In genomic region chr2:77527616-77528015, GRCm38 (mm10) we compare ENCODE assay signal across 27 mouse cellular contexts.
DNase-seq lines count a peak whose midpoint lies in the region; ATAC-seq lines count a peak whose summit lies in the region.
"Had no signal": no experiment of that assay in that cellular context is flagged by ENCODE, and none has a peak within 500 bp of the region (broad histone marks: within the 10 kb centered on the region; RNA-seq: fewer than 3 reads in every experiment).

No protein-coding gene starts in this region.

- no peak overlapping the region for H3K9ac ChIP-seq in heart, embryonic 15.5 days
- H3K9ac ChIP-seq in intestine, embryonic 15.5 days = no peak overlapping the region
- no peak overlapping the region for H3K9ac ChIP-seq in forebrain, embryonic 11.5 days (ENCODE audit: low read length)
- H3K9ac ChIP-seq: limb, embryonic 12.5 days; liver, embryonic 15.5 days; lung, embryonic 14.5 days had no signal

- 31% methylated on average over 6 of the region's 6 CpGs for WGBS in heart, embryonic 15.5 days
- 44% methylated on average over 6 of the region's 6 CpGs for WGBS in intestine, embryonic 15.5 days
- 85% methylated on average over 6 of the region's 6 CpGs for WGBS in forebrain, embryonic 11.5 days

- no peaks in the 10 kb centered on the region for H3K9me3 ChIP-seq in heart, embryonic 15.5 days (replicated peaks)
- no peaks in the 10 kb centered on the region for H3K9me3 ChIP-seq in intestine, embryonic 15.5 days
- H3K9me3 ChIP-seq in forebrain, embryonic 11.5 days (ENCODE audit: control insufficient read depth, low read length) = no peaks in the 10 kb centered on the region
- H3K9me3 ChIP-seq: limb, embryonic 12.5 days; liver, embryonic 15.5 days had no signal

- H3K27me3 ChIP-seq in heart, embryonic 15.5 days = no peaks in the 10 kb centered on the region
- H3K27me3 ChIP-seq in intestine, embryonic 15.5 days (replicated peaks) = no peaks in the 10 kb centered on the region
- H3K27me3 ChIP-seq in forebrain, embryonic 11.5 days (ENCODE audit: control insufficient read depth, insufficient read depth, low read length) = no peaks in the 10 kb centered on the region
- H3K27me3 ChIP-seq: limb, embryonic 12.5 days; liver, embryonic 15.5 days had no signal

- H3K36me3 ChIP-seq in heart, embryonic 15.5 days = no peaks in the 10 kb centered on the region
- H3K36me3 ChIP-seq in intestine, embryonic 15.5 days = no peaks in the 10 kb centered on the region
- no peaks in the 10 kb centered on the region for H3K36me3 ChIP-seq in forebrain, embryonic 11.5 days (ENCODE audit: control insufficient read depth, insufficient read depth, low read length)
- H3K36me3 ChIP-seq: limb, embryonic 12.5 days; liver, embryonic 15.5 days had no signal

- no peak for ATAC-seq in heart, embryonic 15.5 days (replicated peaks; ENCODE audit: insufficient number of reproducible peaks, insufficient read depth, low FRiP score, low read depth)
- peak; percentile 75 for ATAC-seq in intestine, embryonic 15.5 days
- ATAC-seq in forebrain, embryonic 11.5 days (replicated peaks; ENCODE audit: low FRiP score) = no peak
- ATAC-seq: CD4-positive, CD25-positive, alpha-beta regulatory T cell, adult 4 months; forebrain, embryonic 14.5 days; hindbrain, postnatal 0 days had no signal

- H3K4me1 ChIP-seq in heart, embryonic 15.5 days (replicated peaks) = peaks cover 19% of the 10 kb centered on the region
- 0 out of 2 replicates have a peak, but pooled peaks cover 7% of the 10 kb centered on the region for H3K4me1 ChIP-seq in intestine, embryonic 15.5 days (replicated peaks)
- H3K4me1 ChIP-seq in forebrain, embryonic 11.5 days (replicated peaks; ENCODE audit: control insufficient read depth, insufficient read depth, low read length) = no peaks in the 10 kb centered on the region
- H3K4me1 ChIP-seq: limb, embryonic 12.5 days; liver, embryonic 15.5 days had no signal

- DNase-seq in heart, adult 11 months = peak; percentile 72
- DNase-seq in heart, adult 18-20 months = no peak
- DNase-seq in heart, postnatal 10 days = no peak
- DNase-seq in retina, postnatal 1 day = peak; percentile 46
- DNase-seq in forebrain, embryonic 11.5 days (ENCODE audit: low spot score) = no peak
- DNase-seq: adrenal gland, postnatal 14 days; cerebellum, adult 11 months; cerebellum, adult 9-10 months; cerebellum, postnatal 36 days; kidney, adult 11 months; kidney, postnatal 36 days; lung, postnatal 14 days; midbrain, embryonic 14.5 days; right cerebral cortex, adult 18-20 months; thymus, adult 18-20 months; thymus, postnatal 36 days had no signal

- peak overlapping the region; percentile 5 for H3K27ac ChIP-seq in heart, embryonic 15.5 days
- no peak overlapping the region for H3K27ac ChIP-seq in intestine, embryonic 15.5 days
- H3K27ac ChIP-seq in forebrain, embryonic 11.5 days (ENCODE audit: low read depth, low read length) = no peak overlapping the region
- H3K27ac ChIP-seq: hindbrain, postnatal 0 days; layer of hippocampus, adult 2 months; left cerebral cortex, adult 2 months; limb, embryonic 12.5 days; liver, embryonic 15.5 days; stomach, postnatal 0 days had no signal

- intact Hi-C loops in heart, postnatal 10 days (cut with DNase I) = no loop called here

- H3K4me3 ChIP-seq in heart, embryonic 15.5 days = no peak overlapping the region
- H3K4me3 ChIP-seq in intestine, embryonic 15.5 days (replicated peaks) = no peak overlapping the region
- no peak overlapping the region for H3K4me3 ChIP-seq in forebrain, embryonic 11.5 days (ENCODE audit: low read depth, low read length)
- H3K4me3 ChIP-seq: layer of hippocampus, adult 2 months; left cerebral cortex, adult 2 months; limb, embryonic 12.5 days; liver, embryonic 15.5 days had no signal

- no peak overlapping the region for H3K4me2 ChIP-seq in heart, embryonic 15.5 days
- no peak overlapping the region for H3K4me2 ChIP-seq in intestine, embryonic 15.5 days (replicated peaks)
- H3K4me2 ChIP-seq in forebrain, embryonic 11.5 days (ENCODE audit: low read depth, low read length, severe bottlenecking) = no peak overlapping the region
- H3K4me2 ChIP-seq: limb, embryonic 12.5 days; liver, embryonic 15.5 days; lung, embryonic 14.5 days had no signal

Comparison
In these comparisons a context has a peak if more than half of its experiments do, and no peak if none do; other contexts are left out.
1. DNase-seq: peak in heart, adult 11 months (single experiment) and retina, postnatal 1 day (single experiment); none in heart, adult 18-20 months (0 of 2), heart, postnatal 10 days (0 of 2) and forebrain, embryonic 11.5 days (single experiment).